ENCODE assay signal across 11 mouse cellular contexts in genomic region chr12:49385631-49385990, GRCm38 (mm10). TPM values are rescaled to one million over a fixed set of nuclear protein-coding genes. Genes with fewer than 3 reads are reported as not detected.
DNase-seq lines count a peak whose midpoint lies in the region; ATAC-seq and TF ChIP-seq lines count a peak whose summit lies in the region.
"Had no signal": no experiment of that assay in that cellular context is flagged by ENCODE, and none has a peak within 500 bp of the region (broad histone marks: within the 10 kb centered on the region; RNA-seq: fewer than 3 reads in every experiment).

No protein-coding gene starts in this region.

- no peak overlapping the region for H3K9ac ChIP-seq in kidney, embryonic 14.5 days (ENCODE audit: low read depth, low read length)
- H3K9ac ChIP-seq in ES-E14 (ENCODE audit: insufficient read depth, low read depth, low read length, poor library complexity, severe bottlenecking), result 0 out of 2 replicates have a peak overlapping the region, but pooled peaks have one; percentile 8
- no peak overlapping the region for H3K9ac ChIP-seq in embryonic facial prominence, embryonic 15.5 days
- H3K9ac ChIP-seq in limb, embryonic 13.5 days, result no peak overlapping the region

- under 1% methylated on average over 23 of the region's 23 CpGs for WGBS in kidney, embryonic 14.5 days
- 6% methylated on average over 23 of the region's 23 CpGs for WGBS in kidney, adult 2 months
- WGBS in embryonic facial prominence, embryonic 15.5 days, result 2% methylated on average over 23 of the region's 23 CpGs
- WGBS in limb, embryonic 13.5 days, result under 1% methylated on average over 23 of the region's 23 CpGs

- no peaks in the 10 kb centered on the region for H3K9me3 ChIP-seq in kidney, embryonic 14.5 days (ENCODE audit: control insufficient read depth, low read length)
- H3K9me3 ChIP-seq in ES-E14 (ENCODE audit: control insufficient read depth, insufficient read depth, low read depth, low read length), result no peaks in the 10 kb centered on the region
- H3K9me3 ChIP-seq in embryonic facial prominence, embryonic 15.5 days (replicated peaks), result no peaks in the 10 kb centered on the region
- H3K9me3 ChIP-seq in limb, embryonic 13.5 days, result 0 out of 2 replicates have a peak, but pooled peaks cover 3% of the 10 kb centered on the region

- H3K27ac ChIP-seq in kidney, embryonic 14.5 days (ENCODE audit: low read depth, low read length), result no peak overlapping the region
- H3K27ac ChIP-seq in kidney, adult 2 months (ENCODE audit: insufficient read depth, low read depth, low read length), result no peak overlapping the region
- no peak overlapping the region for H3K27ac ChIP-seq in ES-E14 (ENCODE audit: insufficient read depth, low read depth, low read length, poor library complexity, severe bottlenecking)
- no peak overlapping the region for H3K27ac ChIP-seq in embryonic facial prominence, embryonic 15.5 days (replicated peaks)
- no peak overlapping the region for H3K27ac ChIP-seq in limb, embryonic 13.5 days

- H3K27me3 ChIP-seq in kidney, embryonic 14.5 days (ENCODE audit: control insufficient read depth, insufficient read depth, low read length), result peaks cover 81% of the 10 kb centered on the region
- peaks cover 19% of the 10 kb centered on the region for H3K27me3 ChIP-seq in kidney, adult 2 months (replicated peaks; ENCODE audit: control insufficient read depth, insufficient read depth, low read length)
- peaks cover 74% of the 10 kb centered on the region for H3K27me3 ChIP-seq in embryonic facial prominence, embryonic 15.5 days
- peaks cover 81% of the 10 kb centered on the region for H3K27me3 ChIP-seq in limb, embryonic 13.5 days
- H3K27me3 ChIP-seq: CH12.LX had no signal

- in situ Hi-C loops in ES-E14 (cut with MboI; ENCODE audit: low sequenced_read_pairs in 2 of 2, unreplicated experiment in 2 of 2), result no loop called here

- no peak overlapping the region for H3K4me2 ChIP-seq in kidney, embryonic 14.5 days (replicated peaks; ENCODE audit: low read depth, low read length)
- H3K4me2 ChIP-seq in embryonic facial prominence, embryonic 15.5 days (replicated peaks), result no peak overlapping the region
- H3K4me2 ChIP-seq in limb, embryonic 13.5 days (replicated peaks), result no peak overlapping the region

- H3K36me3 ChIP-seq in kidney, embryonic 14.5 days (ENCODE audit: control insufficient read depth, insufficient read depth, low read length), result no peaks in the 10 kb centered on the region
- no peaks in the 10 kb centered on the region for H3K36me3 ChIP-seq in kidney, adult 2 months (ENCODE audit: control insufficient read depth, insufficient read depth, low read length)
- no peaks in the 10 kb centered on the region for H3K36me3 ChIP-seq in ES-E14 (ENCODE audit: control insufficient read depth, insufficient read depth, low read length, poor library complexity, severe bottlenecking)
- no peaks in the 10 kb centered on the region for H3K36me3 ChIP-seq in embryonic facial prominence, embryonic 15.5 days
- H3K36me3 ChIP-seq in limb, embryonic 13.5 days, result no peaks in the 10 kb centered on the region

- DNase-seq in kidney, adult 2 months, result no peak
- DNase-seq in ES-E14 (ENCODE audit: low read depth, low spot score), result no peak
- DNase-seq in spleen, adult 18-20 months, result no peak
- DNase-seq in layer of hippocampus, adult 9-10 months (ENCODE audit: low spot score), result no peak
- no peak for DNase-seq in right cerebral cortex, adult 2 months (ENCODE audit: low spot score in 2 of 2)
- DNase-seq: adrenal gland, postnatal 10 days had no signal

- peaks cover 6% of the 10 kb centered on the region; the same call in 1 of the 2 replicates for H3K4me1 ChIP-seq in kidney, embryonic 14.5 days (ENCODE audit: control insufficient read depth, insufficient read depth, low read length)
- H3K4me1 ChIP-seq in kidney, adult 2 months (ENCODE audit: control insufficient read depth, insufficient read depth, low read length), result no peaks in the 10 kb centered on the region
- H3K4me1 ChIP-seq in ES-E14 (ENCODE audit: control insufficient read depth in 2 of 2, insufficient read depth in 2 of 2, low read length in 2 of 2, poor library complexity in 1 of 2), result no peaks in the 10 kb centered on the region
- H3K4me1 ChIP-seq in embryonic facial prominence, embryonic 15.5 days, result peaks cover 20% of the 10 kb centered on the region
- peaks cover 7% of the 10 kb centered on the region; the same call in 1 of the 2 replicates for H3K4me1 ChIP-seq in limb, embryonic 13.5 days

- no peak for ATAC-seq in kidney, embryonic 14.5 days (ENCODE audit: low FRiP score, low TSS enrichment)
- ATAC-seq in embryonic facial prominence, embryonic 15.5 days (ENCODE audit: insufficient number of reproducible peaks, low FRiP score, low TSS enrichment, low read depth), result no peak
- ATAC-seq in limb, embryonic 13.5 days (ENCODE audit: low FRiP score, low read depth), result 0 out of 2 replicates have a peak, but pooled peaks have one; percentile 3

- no peak for TF ChIP-seq POLR2A in kidney, adult 2 months (IDR thresholded peaks at IDR 0.05; ENCODE audit: low read depth, low read length)

- TF ChIP-seq CTCF in kidney, adult 2 months (conservative IDR thresholded peaks at IDR 0.05; ENCODE audit: insufficient read depth, insufficient read length, low read depth, low read length), result no peak

- 0 out of 2 replicates have a peak overlapping the region, but pooled peaks have one; percentile 31 for H3K4me3 ChIP-seq in kidney, embryonic 14.5 days (ENCODE audit: low read length)
- no peak overlapping the region for H3K4me3 ChIP-seq in kidney, adult 2 months (ENCODE audit: insufficient read depth, low read depth, low read length)
- peak overlapping the region; percentile 53 to 89; a peak in 3 of 4 replicates for H3K4me3 ChIP-seq in ES-E14 (ENCODE audit: insufficient read depth in 1 of 2, low read depth in 1 of 2, low read length in 2 of 2, poor library complexity in 1 of 2, severe bottlenecking in 1 of 2)
- H3K4me3 ChIP-seq in embryonic facial prominence, embryonic 15.5 days (replicated peaks), result peak overlapping the region; percentile 40
- H3K4me3 ChIP-seq in limb, embryonic 13.5 days, result no peak overlapping the region

TF ChIP-seq in ES-E14, 5 proteins besides CTCF, POLR2A, EP300 and RAD21:
- TF ChIP-seq CHD2 (IDR thresholded peaks at IDR 0.05; ENCODE audit: low read depth, low read length), result no peak
- no peak for TF ChIP-seq MAFK (IDR thresholded peaks at IDR 0.05; ENCODE audit: insufficient read depth, low read depth, low read length)
- TF ChIP-seq ZC3H11A (IDR thresholded peaks at IDR 0.05; ENCODE audit: borderline replicate concordance, low read depth, low read length), result no peak
- TF ChIP-seq HCFC1 (IDR thresholded peaks at IDR 0.05; ENCODE audit: borderline replicate concordance, insufficient read depth, low read length), result no peak
- TF ChIP-seq ZNF384 (IDR thresholded peaks at IDR 0.05; ENCODE audit: low read depth, low read length), result no peak

RNA-seq across cellular contexts. Expression of gene Gm43517, which starts 0.6 kb away (rescaled TPM):
- not detected in 2 replicates for polyA plus RNA-seq in kidney, embryonic 14.5 days (2014; fragmentation: Nextera tagmentation; extraction: Ambion mirVana)
- polyA plus RNA-seq in kidney, adult 2 months (2012; rRNA removed), result not detected in 2 replicates
- total RNA-seq in ES-E14 (2012; rRNA removed), result not detected in 2 replicates
- polyA plus RNA-seq in embryonic facial prominence, embryonic 15.5 days (2015; fragmentation: Nextera tagmentation; extraction: Ambion mirVana), result 0.05 TPM in 1 of 2 replicates, not detected in the other
- not detected in 2 replicates for polyA plus RNA-seq in limb, embryonic 13.5 days (2015; fragmentation: Nextera tagmentation; extraction: Ambion mirVana)
- total RNA-seq: CH12.LX had no signal
- polyA plus RNA-seq: heart, embryonic 14.5 days had no signal

RNA-seq across cellular contexts. Expression of gene Foxg1, which starts 3.2 kb away (rescaled TPM):
- not detected in 2 replicates for polyA plus RNA-seq in kidney, embryonic 14.5 days (2014; fragmentation: Nextera tagmentation; extraction: Ambion mirVana)
- polyA plus RNA-seq in kidney, adult 2 months (2012; rRNA removed), result not detected in 2 replicates
- 0.21 and 0.36 TPM in 2 replicates for total RNA-seq in ES-E14 (2012; rRNA removed)
- 0.71 and 0.89 TPM in 2 replicates for polyA plus RNA-seq in embryonic facial prominence, embryonic 15.5 days (2015; fragmentation: Nextera tagmentation; extraction: Ambion mirVana)
- not detected in 2 replicates for polyA plus RNA-seq in limb, embryonic 13.5 days (2015; fragmentation: Nextera tagmentation; extraction: Ambion mirVana)
- total RNA-seq: CH12.LX had no signal
- polyA plus RNA-seq: heart, embryonic 14.5 days had no signal

Comparison
In these comparisons a context has a peak if more than half of its experiments do, and no peak if none do; other contexts are left out.
1. H3K4me3 ChIP-seq: peak in kidney, embryonic 14.5 days (single experiment), ES-E14 (2 of 2) and embryonic facial prominence, embryonic 15.5 days (single experiment); none in kidney, adult 2 months (single experiment) and limb, embryonic 13.5 days (single experiment).